ENCODE assay signal across 10 mouse cellular contexts in the genomic region with DNA sequence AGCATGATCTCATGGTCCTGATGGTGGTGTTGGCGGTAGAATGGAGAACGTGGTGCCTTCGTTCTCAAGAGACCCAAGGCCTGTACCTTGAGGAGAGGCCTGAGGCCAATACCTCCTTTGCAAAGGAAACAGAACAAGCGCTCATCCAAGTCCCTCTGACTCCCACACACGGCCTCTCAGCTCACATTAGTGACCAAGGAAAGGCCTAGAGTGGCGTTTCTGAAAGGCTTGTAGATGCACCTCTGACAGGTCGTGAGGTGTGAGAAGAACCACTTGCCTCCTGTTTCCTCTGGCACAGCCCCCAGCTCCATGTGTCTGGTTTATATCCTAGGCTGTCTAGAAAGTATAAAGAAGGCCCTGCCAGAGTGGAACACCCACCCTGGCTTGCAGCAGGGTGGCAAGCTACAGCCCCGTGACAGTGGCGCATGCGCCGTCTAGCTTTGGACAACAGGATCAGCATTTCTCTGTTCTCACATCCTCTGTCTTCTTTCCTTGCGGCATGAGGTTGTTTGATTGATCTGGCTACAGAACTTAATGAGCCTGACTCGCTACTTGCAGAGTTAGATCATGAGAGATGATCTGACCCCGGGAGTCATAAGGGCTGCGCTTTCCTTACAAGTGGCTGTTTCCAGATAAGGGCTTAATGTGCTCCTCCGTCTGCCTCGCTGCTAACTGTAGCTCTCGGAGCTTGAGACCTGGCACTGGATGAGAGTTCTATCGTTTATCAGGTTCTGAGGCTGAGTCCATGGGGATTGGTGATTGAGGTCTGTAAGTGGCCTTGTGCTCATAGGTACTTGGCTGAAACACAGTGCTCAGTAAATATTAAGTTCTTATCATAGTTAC.
DNase-seq lines count a peak whose midpoint lies in the region; ATAC-seq lines count a peak whose summit lies in the region.
"Had no signal": no experiment of that assay in that cellular context is flagged by ENCODE, and none has a peak within 500 bp of the region (broad histone marks: within the 10 kb centered on the region; RNA-seq: fewer than 3 reads in every experiment).

No protein-coding gene starts in this region.

- H3K27ac ChIP-seq in midbrain, embryonic 10.5 days (replicated peaks), result 0 out of 2 replicates have a peak overlapping the region, but pooled peaks have one; percentile 17
- no peak overlapping the region for H3K27ac ChIP-seq in midbrain, embryonic 14.5 days (replicated peaks; ENCODE audit: low read depth, low read length)
- H3K27ac ChIP-seq in intestine, embryonic 15.5 days, result 0 out of 2 replicates have a peak overlapping the region, but pooled peaks have one; percentile 14
- peak overlapping the region; percentile 18; the same call in 1 of the 2 replicates for H3K27ac ChIP-seq in stomach, embryonic 16.5 days (ENCODE audit: low read length)
- H3K27ac ChIP-seq: forebrain, embryonic 13.5 days had no signal

- H3K4me1 ChIP-seq in midbrain, embryonic 10.5 days, result peaks cover 19% of the 10 kb centered on the region
- H3K4me1 ChIP-seq in midbrain, embryonic 14.5 days (ENCODE audit: control insufficient read depth, insufficient read depth, low read length), result peaks cover 7% of the 10 kb centered on the region; the same call in 1 of the 2 replicates
- peaks cover 20% of the 10 kb centered on the region for H3K4me1 ChIP-seq in intestine, embryonic 15.5 days (replicated peaks)
- peaks cover 29% of the 10 kb centered on the region for H3K4me1 ChIP-seq in stomach, embryonic 16.5 days (ENCODE audit: control insufficient read depth, insufficient read depth, low read length)

- no peak for ATAC-seq in midbrain, embryonic 14.5 days (ENCODE audit: low FRiP score, low TSS enrichment)
- ATAC-seq in intestine, embryonic 15.5 days, result no peak; the same call in 1 of the 2 replicates
- ATAC-seq in stomach, embryonic 16.5 days (ENCODE audit: insufficient read depth, low FRiP score), result peak; percentile 49; the same call in 1 of the 2 replicates
- ATAC-seq in inflammation-experienced regulatory T-cells, adult 6 months, result no peak
- ATAC-seq: forebrain, embryonic 13.5 days had no signal

- H3K27me3 ChIP-seq in midbrain, embryonic 10.5 days (ENCODE audit: low read depth, poor library complexity, severe bottlenecking), result no peaks in the 10 kb centered on the region
- H3K27me3 ChIP-seq in midbrain, embryonic 14.5 days (ENCODE audit: control insufficient read depth, insufficient read depth, low read length), result no peaks in the 10 kb centered on the region
- H3K27me3 ChIP-seq in intestine, embryonic 15.5 days (replicated peaks), result no peaks in the 10 kb centered on the region
- H3K27me3 ChIP-seq in stomach, embryonic 16.5 days (ENCODE audit: control insufficient read depth, insufficient read depth, low read length), result no peaks in the 10 kb centered on the region
- H3K27me3 ChIP-seq: forebrain, embryonic 13.5 days had no signal

- H3K36me3 ChIP-seq in midbrain, embryonic 10.5 days, result no peaks in the 10 kb centered on the region
- H3K36me3 ChIP-seq in midbrain, embryonic 14.5 days (ENCODE audit: control insufficient read depth, insufficient read depth, low read length), result no peaks in the 10 kb centered on the region
- no peaks in the 10 kb centered on the region for H3K36me3 ChIP-seq in intestine, embryonic 15.5 days
- H3K36me3 ChIP-seq in stomach, embryonic 16.5 days (ENCODE audit: control insufficient read depth, insufficient read depth, low read length), result no peaks in the 10 kb centered on the region

- H3K4me2 ChIP-seq in midbrain, embryonic 14.5 days (ENCODE audit: low read length), result no peak overlapping the region
- no peak overlapping the region for H3K4me2 ChIP-seq in intestine, embryonic 15.5 days (replicated peaks)
- no peak overlapping the region for H3K4me2 ChIP-seq in stomach, embryonic 16.5 days (ENCODE audit: low read depth, low read length)
- H3K4me2 ChIP-seq: forebrain, embryonic 13.5 days had no signal

- peak; percentile 34 to 44 for DNase-seq in heart, adult 18-20 months
- DNase-seq in heart, postnatal 36 days, result no peak
- DNase-seq in midbrain, embryonic 10.5 days (ENCODE audit: low spot score), result no peak
- DNase-seq in midbrain, embryonic 14.5 days, result no peak
- no peak for DNase-seq in cerebellum, adult 8-10 months
- DNase-seq: layer of hippocampus, postnatal 36 days had no signal

- no peak overlapping the region for H3K4me3 ChIP-seq in midbrain, embryonic 10.5 days
- no peak overlapping the region for H3K4me3 ChIP-seq in midbrain, embryonic 14.5 days (replicated peaks; ENCODE audit: low read depth, low read length)
- H3K4me3 ChIP-seq in intestine, embryonic 15.5 days (replicated peaks), result no peak overlapping the region
- H3K4me3 ChIP-seq in stomach, embryonic 16.5 days (replicated peaks; ENCODE audit: low read length), result no peak overlapping the region
- H3K4me3 ChIP-seq: forebrain, embryonic 13.5 days had no signal

- 92% methylated on average over 19 of the region's 19 CpGs for WGBS in midbrain, embryonic 10.5 days
- 84% methylated on average over 19 of the region's 19 CpGs for WGBS in midbrain, embryonic 14.5 days
- WGBS in intestine, embryonic 15.5 days, result 48% methylated on average over 19 of the region's 19 CpGs
- WGBS in stomach, embryonic 16.5 days, result 61% methylated on average over 19 of the region's 19 CpGs

- intact Hi-C loops in heart, postnatal 36 days (cut with DNase I), result no loop called here

- no peaks in the 10 kb centered on the region for H3K9me3 ChIP-seq in midbrain, embryonic 10.5 days (replicated peaks)
- H3K9me3 ChIP-seq in midbrain, embryonic 14.5 days (ENCODE audit: control insufficient read depth, low read length), result no peaks in the 10 kb centered on the region
- no peaks in the 10 kb centered on the region for H3K9me3 ChIP-seq in intestine, embryonic 15.5 days
- no peaks in the 10 kb centered on the region for H3K9me3 ChIP-seq in stomach, embryonic 16.5 days (replicated peaks; ENCODE audit: control insufficient read depth, low read length)
- H3K9me3 ChIP-seq: forebrain, embryonic 13.5 days had no signal

- H3K9ac ChIP-seq in midbrain, embryonic 14.5 days (replicated peaks; ENCODE audit: low read length), result no peak overlapping the region
- H3K9ac ChIP-seq in intestine, embryonic 15.5 days, result no peak overlapping the region
- H3K9ac ChIP-seq in stomach, embryonic 16.5 days (ENCODE audit: low read length), result no peak overlapping the region
- H3K9ac ChIP-seq: forebrain, embryonic 13.5 days had no signal

Comparison
In these comparisons a context has a peak if more than half of its experiments do, and no peak if none do; other contexts are left out.
1. DNase-seq: peak in heart, adult 18-20 months (2 of 2); none in heart, postnatal 36 days (0 of 2), midbrain, embryonic 10.5 days (single experiment), midbrain, embryonic 14.5 days (single experiment) and cerebellum, adult 8-10 months (single experiment).